ENCODE assay signal across 23 mouse cellular contexts in genomic region chr10:7925481-7925880, GRCm38 (mm10). TPM values are rescaled to one million over a fixed set of nuclear protein-coding genes. Genes with fewer than 3 reads are reported as not detected.
DNase-seq lines count a peak whose midpoint lies in the region; ATAC-seq and TF ChIP-seq lines count a peak whose summit lies in the region.
"Had no signal": no experiment of that assay in that cellular context is flagged by ENCODE, and none has a peak within 500 bp of the region (broad histone marks: within the 10 kb centered on the region; RNA-seq: fewer than 3 reads in every experiment).

No protein-coding gene starts in this region.

- WGBS in lung, embryonic 14.5 days, result 63% methylated on average over 11 of the region's 11 CpGs
- WGBS in lung, adult 2 months, result 60% methylated on average over 11 of the region's 11 CpGs
- WGBS in midbrain, embryonic 15.5 days, result 71% methylated on average over 11 of the region's 11 CpGs
- WGBS in midbrain, embryonic 14.5 days, result 79% methylated on average over 11 of the region's 11 CpGs
- 61% methylated on average over 11 of the region's 11 CpGs for WGBS in forebrain, embryonic 16.5 days
- WGBS in kidney, adult 2 months, result 80% methylated on average over 11 of the region's 11 CpGs

- H3K27me3 ChIP-seq in lung, embryonic 14.5 days (ENCODE audit: insufficient read depth, low read length), result no peaks in the 10 kb centered on the region
- H3K27me3 ChIP-seq in midbrain, embryonic 15.5 days (replicated peaks), result no peaks in the 10 kb centered on the region
- H3K27me3 ChIP-seq in midbrain, embryonic 14.5 days (ENCODE audit: control insufficient read depth, insufficient read depth, low read length), result no peaks in the 10 kb centered on the region
- no peaks in the 10 kb centered on the region for H3K27me3 ChIP-seq in forebrain, embryonic 16.5 days (replicated peaks; ENCODE audit: control insufficient read depth, insufficient read depth, low read length)
- no peaks in the 10 kb centered on the region for H3K27me3 ChIP-seq in kidney, adult 2 months (replicated peaks; ENCODE audit: control insufficient read depth, insufficient read depth, low read length)
- H3K27me3 ChIP-seq: embryonic facial prominence, embryonic 15.5 days; hindbrain, embryonic 12.5 days had no signal

- H3K9me3 ChIP-seq in lung, embryonic 14.5 days (ENCODE audit: low read depth, low read length), result no peaks in the 10 kb centered on the region
- no peaks in the 10 kb centered on the region for H3K9me3 ChIP-seq in midbrain, embryonic 15.5 days
- no peaks in the 10 kb centered on the region for H3K9me3 ChIP-seq in midbrain, embryonic 14.5 days (ENCODE audit: control insufficient read depth, low read length)
- no peaks in the 10 kb centered on the region for H3K9me3 ChIP-seq in forebrain, embryonic 16.5 days (ENCODE audit: control insufficient read depth, low read length)
- H3K9me3 ChIP-seq: embryonic facial prominence, embryonic 15.5 days; forebrain, embryonic 10.5 days; heart, embryonic 10.5 days; hindbrain, embryonic 12.5 days had no signal

- no peak for ATAC-seq in lung, embryonic 14.5 days (ENCODE audit: insufficient read depth)
- ATAC-seq in midbrain, embryonic 15.5 days (replicated peaks), result 0 out of 2 replicates have a peak, but pooled peaks have one; percentile 24
- no peak for ATAC-seq in midbrain, embryonic 14.5 days (ENCODE audit: low FRiP score, low TSS enrichment)
- no peak for ATAC-seq in forebrain, embryonic 16.5 days
- ATAC-seq: forebrain, embryonic 14.5 days; hindbrain, embryonic 16.5 days had no signal

- no peaks in the 10 kb centered on the region for H3K4me1 ChIP-seq in lung, embryonic 14.5 days (ENCODE audit: insufficient read depth)
- H3K4me1 ChIP-seq in lung, adult 2 months (ENCODE audit: control insufficient read depth, insufficient read depth, low read length), result peaks cover 2% of the 10 kb centered on the region
- H3K4me1 ChIP-seq in midbrain, embryonic 15.5 days, result no peaks in the 10 kb centered on the region; the same call in 1 of the 2 replicates
- no peaks in the 10 kb centered on the region for H3K4me1 ChIP-seq in midbrain, embryonic 14.5 days (ENCODE audit: control insufficient read depth, insufficient read depth, low read length)
- H3K4me1 ChIP-seq in forebrain, embryonic 16.5 days (replicated peaks; ENCODE audit: control insufficient read depth, insufficient read depth, low read length), result no peaks in the 10 kb centered on the region
- no peaks in the 10 kb centered on the region for H3K4me1 ChIP-seq in kidney, adult 2 months (ENCODE audit: control insufficient read depth, insufficient read depth, low read length)
- H3K4me1 ChIP-seq: embryonic facial prominence, embryonic 15.5 days; forebrain, embryonic 10.5 days; heart, embryonic 10.5 days; hindbrain, embryonic 12.5 days had no signal

- TF ChIP-seq POLR2A in lung, adult 2 months (IDR thresholded peaks at IDR 0.05; ENCODE audit: borderline replicate concordance, extremely low read depth, low read depth, low read length), result no peak
- no peak for TF ChIP-seq POLR2A in kidney, adult 2 months (IDR thresholded peaks at IDR 0.05; ENCODE audit: low read depth, low read length)

- TF ChIP-seq CTCF in lung, embryonic 14.5 days (IDR thresholded peaks at IDR 0.05; ENCODE audit: low read depth), result no peak
- TF ChIP-seq CTCF in lung, adult 2 months (IDR thresholded peaks at IDR 0.05; ENCODE audit: insufficient read depth, low read length), result no peak
- no peak for TF ChIP-seq CTCF in kidney, adult 2 months (conservative IDR thresholded peaks at IDR 0.05; ENCODE audit: insufficient read depth, insufficient read length, low read depth, low read length)

- H3K36me3 ChIP-seq in lung, embryonic 14.5 days (ENCODE audit: insufficient read depth), result peaks cover 27% of the 10 kb centered on the region
- peaks cover 5% of the 10 kb centered on the region; the same call in 1 of the 2 replicates for H3K36me3 ChIP-seq in midbrain, embryonic 15.5 days (replicated peaks)
- H3K36me3 ChIP-seq in midbrain, embryonic 14.5 days (ENCODE audit: control insufficient read depth, insufficient read depth, low read length), result peaks cover 18% of the 10 kb centered on the region
- no peaks in the 10 kb centered on the region for H3K36me3 ChIP-seq in forebrain, embryonic 16.5 days (ENCODE audit: control insufficient read depth, insufficient read depth)
- no peaks in the 10 kb centered on the region; the same call in 1 of the 2 replicates for H3K36me3 ChIP-seq in kidney, adult 2 months (ENCODE audit: control insufficient read depth, insufficient read depth, low read length)

- no peak overlapping the region for H3K4me3 ChIP-seq in lung, embryonic 14.5 days (ENCODE audit: low read depth, low read length)
- H3K4me3 ChIP-seq in lung, adult 2 months (replicated peaks; ENCODE audit: extremely low read depth, low read depth, low read length), result no peak overlapping the region
- no peak overlapping the region for H3K4me3 ChIP-seq in midbrain, embryonic 15.5 days
- no peak overlapping the region for H3K4me3 ChIP-seq in midbrain, embryonic 14.5 days (replicated peaks; ENCODE audit: low read depth, low read length)
- no peak overlapping the region for H3K4me3 ChIP-seq in forebrain, embryonic 16.5 days (replicated peaks; ENCODE audit: low read length)
- H3K4me3 ChIP-seq in kidney, adult 2 months (ENCODE audit: insufficient read depth, low read depth, low read length), result no peak overlapping the region
- H3K4me3 ChIP-seq: embryonic facial prominence, embryonic 15.5 days; erythroblast, embryonic 14.5 days; forebrain, embryonic 10.5 days; heart, embryonic 10.5 days; hindbrain, embryonic 12.5 days had no signal

- no peak overlapping the region for H3K4me2 ChIP-seq in lung, embryonic 14.5 days
- no peak overlapping the region for H3K4me2 ChIP-seq in midbrain, embryonic 15.5 days
- no peak overlapping the region for H3K4me2 ChIP-seq in midbrain, embryonic 14.5 days (ENCODE audit: low read length)
- H3K4me2 ChIP-seq in forebrain, embryonic 16.5 days (ENCODE audit: low read length), result no peak overlapping the region
- H3K4me2 ChIP-seq: embryonic facial prominence, embryonic 15.5 days; hindbrain, embryonic 12.5 days had no signal

- no peak overlapping the region for H3K27ac ChIP-seq in lung, embryonic 14.5 days (ENCODE audit: low read depth)
- no peak overlapping the region for H3K27ac ChIP-seq in midbrain, embryonic 15.5 days
- no peak overlapping the region for H3K27ac ChIP-seq in midbrain, embryonic 14.5 days (replicated peaks; ENCODE audit: low read depth, low read length)
- no peak overlapping the region for H3K27ac ChIP-seq in forebrain, embryonic 16.5 days (ENCODE audit: low read length)
- H3K27ac ChIP-seq in kidney, adult 2 months (ENCODE audit: insufficient read depth, low read depth, low read length), result no peak overlapping the region
- H3K27ac ChIP-seq: embryonic facial prominence, embryonic 15.5 days; forebrain, embryonic 10.5 days; heart, embryonic 10.5 days; hindbrain, embryonic 12.5 days had no signal

- peak; percentile 17 for DNase-seq in lung, embryonic 14.5 days
- DNase-seq in lung, adult 2 months, result no peak
- no peak for DNase-seq in midbrain, embryonic 14.5 days
- peak; percentile 71 for DNase-seq in ZHBTc4 (ENCODE audit: low read depth, low spot score)
- DNase-seq in kidney, adult 2 months, result no peak
- DNase-seq: adrenal gland, adult 8-10 months; adrenal gland, postnatal 36 days; cerebellum, adult 11-12 months; cerebellum, adult 9-10 months; cerebellum, postnatal 25 days; gastrocnemius, postnatal 25 days; heart, postnatal 10 days; heart, postnatal 4 days; kidney, adult 11 months had no signal

- no peak overlapping the region for H3K9ac ChIP-seq in lung, embryonic 14.5 days
- H3K9ac ChIP-seq in midbrain, embryonic 15.5 days, result no peak overlapping the region
- no peak overlapping the region for H3K9ac ChIP-seq in midbrain, embryonic 14.5 days (replicated peaks; ENCODE audit: low read length)
- H3K9ac ChIP-seq in forebrain, embryonic 16.5 days (replicated peaks; ENCODE audit: low read depth, low read length), result no peak overlapping the region
- H3K9ac ChIP-seq: embryonic facial prominence, embryonic 15.5 days; hindbrain, embryonic 12.5 days had no signal

RNA-seq across cellular contexts. Expression of gene Tab2, which starts 30.5 kb away (rescaled TPM):
- 31.1 TPM in 2 replicates for polyA plus RNA-seq in lung, embryonic 14.5 days (2014; fragmentation: Nextera tagmentation; extraction: Ambion mirVana)
- 29.2 and 39.0 TPM in 2 replicates for polyA plus RNA-seq in lung, adult 2 months (2012; rRNA removed)
- polyA plus RNA-seq in midbrain, embryonic 15.5 days (2015; fragmentation: Nextera tagmentation; extraction: Ambion mirVana), result 13.1 and 13.7 TPM in 2 replicates
- polyA plus RNA-seq in midbrain, embryonic 14.5 days (2014; fragmentation: Nextera tagmentation; extraction: Ambion mirVana), result 20.7 and 20.9 TPM in 2 replicates
- polyA plus RNA-seq in forebrain, embryonic 16.5 days (2015; fragmentation: Nextera tagmentation; extraction: Ambion mirVana), result 14.9 and 15.8 TPM in 2 replicates
- 35.8 and 44.1 TPM in 2 replicates for polyA plus RNA-seq in kidney, adult 2 months (2012; rRNA removed)

Comparison
In these comparisons a context has a peak if more than half of its experiments do, and no peak if none do; other contexts are left out.
1. DNase-seq: peak in lung, embryonic 14.5 days (single experiment) and ZHBTc4 (single experiment); none in lung, adult 2 months (single experiment), midbrain, embryonic 14.5 days (single experiment) and kidney, adult 2 months (single experiment).